In genomic region chr9:111081765-111082164, GRCm38 (mm10) we compare ENCODE assay signal across 16 mouse cellular contexts.
"Had no signal": no experiment of that assay in that cellular context is flagged by ENCODE, and none has a peak within 500 bp of the region (broad histone marks: within the 10 kb centered on the region; RNA-seq: fewer than 3 reads in every experiment).

No protein-coding gene starts in this region.

- H3K36me3 ChIP-seq: liver, embryonic 13.5 days; liver, embryonic 15.5 days; lung, embryonic 15.5 days; midbrain, embryonic 10.5 days; midbrain, embryonic 13.5 days; neural tube, embryonic 12.5 days; stomach, embryonic 15.5 days had no signal

- H3K9me3 ChIP-seq: liver, embryonic 13.5 days; liver, embryonic 15.5 days; lung, embryonic 15.5 days; midbrain, embryonic 10.5 days; neural tube, embryonic 12.5 days; stomach, embryonic 15.5 days had no signal

- H3K4me1 ChIP-seq: liver, embryonic 13.5 days; liver, embryonic 15.5 days; lung, embryonic 15.5 days; midbrain, embryonic 10.5 days; midbrain, embryonic 13.5 days; neural tube, embryonic 12.5 days; stomach, embryonic 15.5 days had no signal

- DNase-seq: liver, embryonic 13.5 days; liver, postnatal 0 days; lung, adult 2 months; lung, postnatal 4 days; right cerebral cortex, postnatal 14 days; thymus, adult 2 months; thymus, postnatal 25 days; thymus, postnatal 4 days had no signal

- H3K4me2 ChIP-seq: liver, embryonic 13.5 days; liver, embryonic 15.5 days; lung, embryonic 15.5 days; midbrain, embryonic 13.5 days; neural tube, embryonic 12.5 days; stomach, embryonic 15.5 days had no signal

- H3K4me3 ChIP-seq: liver, embryonic 13.5 days; liver, embryonic 15.5 days; lung, embryonic 15.5 days; midbrain, embryonic 10.5 days; midbrain, embryonic 13.5 days; neural tube, embryonic 12.5 days; stomach, embryonic 15.5 days had no signal

- ATAC-seq: liver, postnatal 0 days; lung, postnatal 0 days; midbrain, embryonic 13.5 days; midbrain, embryonic 16.5 days had no signal

- H3K27me3 ChIP-seq: liver, embryonic 13.5 days; liver, embryonic 15.5 days; lung, embryonic 15.5 days; neural tube, embryonic 12.5 days; stomach, embryonic 15.5 days had no signal
